Mouse (Mus musculus): ENCODE measurements around the gene Qpctl.
A peak's percentile ranks its signal among the peaks of the same experiment; 100 is the strongest.

Gene Qpctl

DNA sequence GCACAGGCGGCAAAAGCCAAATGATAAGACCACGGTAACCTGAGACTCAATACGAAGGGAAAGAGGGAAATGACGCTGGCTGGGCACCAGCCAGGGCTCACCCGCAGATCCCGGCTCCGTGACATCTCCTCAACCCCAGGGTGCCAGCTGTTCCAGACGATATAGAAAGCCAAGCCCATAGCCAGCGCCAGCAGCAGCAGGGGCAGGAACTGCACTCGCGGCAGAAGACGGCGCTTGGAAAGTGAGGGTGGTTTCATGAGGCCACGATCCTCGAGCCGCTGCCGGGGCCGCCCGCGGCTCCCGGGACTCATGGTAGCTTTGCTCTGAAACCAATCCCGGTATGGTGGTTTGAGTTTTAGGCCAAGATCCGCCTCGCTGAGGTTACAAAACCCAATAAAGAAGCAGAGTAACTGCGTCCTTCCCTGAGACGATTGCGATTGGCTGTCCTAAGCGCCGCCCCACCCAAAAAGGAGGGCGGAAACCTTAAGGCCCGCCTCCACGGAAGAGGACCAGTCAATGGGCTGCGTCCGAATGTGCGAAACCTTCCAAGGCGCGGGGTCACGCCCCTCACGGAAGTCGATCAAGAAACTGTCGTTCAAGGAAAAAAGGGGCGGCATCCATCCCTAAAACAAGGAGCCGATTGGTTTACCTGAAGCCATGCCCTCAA is at the start of gene Qpctl:
TSS of gene Qpctl (minus strand) at position 417 of the 667 bp plus-strand sequence.
- peak; percentile 96 for DNase-seq (ENCODE audit: low read depth, low spot score)

GRCm38 (mm10) chr7:19197985-19198384 is 48.9 kb upstream of the Qpctl start:
- no peak for DNase-seq (ENCODE audit: low read depth, low spot score)

DNA sequence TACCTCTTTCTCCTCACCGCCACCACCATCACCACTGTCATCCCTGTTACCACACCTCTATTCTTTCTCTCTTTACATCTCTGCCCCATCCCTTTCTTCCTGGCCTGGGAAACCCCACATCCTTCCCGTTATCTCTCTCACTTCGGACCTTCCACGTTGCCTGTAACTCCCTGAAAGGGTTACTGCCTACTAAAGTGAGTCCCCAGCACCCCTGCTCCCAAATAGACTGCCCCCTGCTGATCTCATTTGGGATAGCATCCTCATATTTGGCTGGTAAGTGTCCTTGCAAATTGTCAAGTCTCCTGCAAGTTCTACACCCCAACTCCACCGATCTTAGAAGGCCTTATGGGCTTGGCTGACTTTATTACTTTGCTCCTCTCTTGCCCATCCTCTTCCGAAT is 47.6 kb upstream of the Qpctl start:
- DNase-seq (ENCODE audit: low read depth, low spot score): no peak

DNA sequence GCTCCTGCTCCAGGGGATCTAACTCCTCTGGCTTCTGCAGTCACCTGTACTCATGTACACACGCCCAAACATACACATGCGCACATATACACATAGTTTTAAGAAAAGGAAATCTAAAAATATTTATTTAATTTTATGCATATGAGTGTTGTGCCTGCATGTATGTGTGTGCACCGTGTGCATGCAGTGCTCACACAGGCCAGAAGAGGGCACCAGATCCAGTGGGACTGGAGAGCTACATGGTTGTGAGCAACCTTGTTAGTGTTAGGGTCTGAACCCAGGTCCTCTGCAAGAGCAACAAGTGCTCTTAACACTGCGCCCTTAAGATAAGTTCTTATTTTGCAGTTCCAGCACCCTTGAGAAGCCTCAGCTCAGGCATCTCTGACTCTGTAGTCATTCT is 45.6 kb upstream of the Qpctl start:
- no peak for DNase-seq (ENCODE audit: low read depth, low spot score)

DNA sequence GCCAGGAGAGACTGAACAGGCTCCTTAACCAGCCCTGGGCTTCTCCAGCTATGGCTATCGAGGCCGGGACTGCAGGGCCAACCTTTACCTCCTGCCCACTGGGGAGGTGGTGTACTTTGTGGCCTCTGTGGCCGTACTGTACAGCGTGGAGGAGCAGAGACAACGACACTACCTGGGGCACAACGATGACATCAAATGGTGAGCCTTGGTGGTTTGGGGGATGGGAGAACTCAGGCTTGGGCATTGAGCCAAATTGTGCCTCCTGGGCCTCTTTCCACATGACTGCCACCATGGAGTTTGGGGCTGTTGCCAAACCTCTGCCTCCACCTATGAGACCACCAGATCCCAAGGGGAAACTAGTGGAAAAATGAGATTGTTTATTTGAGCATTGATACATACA is 35.7 kb upstream of the Qpctl start:
- no peak for DNase-seq (ENCODE audit: low read depth, low spot score)

- no peak for DNase-seq (ENCODE audit: low read depth, low spot score)
These were observed 35.2 kb upstream of the Qpctl start for GRCm38 (mm10) chr7:19184250-19184649.

DNA sequence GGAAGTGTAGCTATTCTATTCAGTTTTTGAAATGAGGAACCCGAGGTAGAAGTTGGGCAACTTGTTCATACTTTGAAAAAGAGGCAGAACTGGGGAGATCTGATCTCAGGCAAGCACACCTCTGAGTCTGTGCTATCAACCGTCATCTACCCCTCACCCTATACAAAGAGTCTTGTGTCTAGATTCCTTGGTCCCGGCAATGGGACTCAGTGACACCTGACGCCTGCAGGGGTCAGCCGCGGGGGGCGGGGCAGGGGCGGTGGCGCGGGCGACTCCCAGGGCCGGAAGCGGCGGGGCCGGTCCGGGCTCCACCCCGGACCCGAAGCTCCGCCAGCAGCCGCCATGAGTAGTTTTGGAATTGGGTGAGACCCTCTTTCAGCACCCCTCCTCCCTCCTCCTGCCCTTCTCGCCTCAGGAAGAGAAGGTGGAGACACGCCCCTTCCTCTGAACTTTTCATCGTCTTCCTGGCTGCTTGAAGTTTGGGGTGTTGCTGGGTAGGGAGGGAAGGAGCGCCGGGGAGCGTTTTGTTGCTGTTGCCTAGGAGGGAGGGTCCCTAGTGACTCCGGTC is 31.9 kb upstream of the Qpctl start:
- DNase-seq (ENCODE audit: low read depth, low spot score): no peak

DNA sequence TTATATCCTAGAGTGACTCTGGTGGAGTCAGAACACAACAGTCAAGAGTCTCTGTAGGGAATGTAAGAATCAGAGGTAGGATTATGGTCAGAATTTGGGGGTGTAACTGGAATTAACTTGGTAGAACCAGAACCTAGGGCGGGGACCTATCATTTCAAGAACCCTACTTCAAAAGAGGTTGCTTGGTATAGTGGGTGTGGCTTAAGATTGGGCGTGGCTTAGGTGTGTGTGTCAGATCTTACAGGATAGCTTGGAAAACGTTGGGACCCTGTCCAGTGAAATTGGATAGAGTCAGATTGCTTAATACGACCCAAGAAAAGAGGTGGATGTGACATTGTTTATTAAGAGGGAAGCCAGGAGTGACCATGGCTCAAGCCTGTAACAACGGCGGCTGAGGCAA is 30.8 kb upstream of the Qpctl start:
- DNase-seq (ENCODE audit: low read depth, low spot score): no peak

GRCm38 (mm10) chr7:19179173-19179572 is 30.1 kb upstream of the Qpctl start:
- DNase-seq (ENCODE audit: low read depth, low spot score): peak; percentile 57

DNA sequence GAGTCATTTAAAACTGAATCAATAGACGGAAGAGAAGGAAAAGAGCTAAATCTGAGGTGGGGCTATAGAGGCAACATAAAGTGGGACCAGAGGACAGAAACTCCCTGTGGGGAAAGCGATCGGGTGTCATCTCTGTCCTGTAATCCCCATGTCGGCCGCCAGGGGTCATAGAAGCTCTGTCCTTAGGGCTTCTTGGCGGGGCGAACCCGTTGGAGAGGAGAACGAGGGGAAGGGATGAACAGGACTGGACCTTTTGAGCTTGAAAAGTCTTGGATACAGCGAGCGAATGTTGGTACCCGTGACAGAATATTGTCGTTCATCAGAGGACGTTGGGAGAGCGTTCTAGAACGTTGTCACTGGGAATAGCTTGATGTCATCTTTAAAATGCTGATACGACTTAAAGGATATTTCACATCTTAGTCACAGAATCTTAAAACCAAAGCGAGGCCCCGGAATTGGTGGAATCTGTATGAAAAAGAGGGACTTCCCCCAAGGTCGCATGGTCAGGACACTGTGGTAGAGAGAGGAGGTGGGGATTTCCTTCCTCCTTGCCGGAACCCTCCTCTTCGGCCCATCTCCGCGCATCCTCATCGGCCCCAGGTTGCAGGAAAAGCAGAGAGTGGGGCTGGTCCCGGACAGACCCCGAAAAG is 29.5 kb upstream of the Qpctl start:
- peak; percentile 66 for DNase-seq (ENCODE audit: low read depth, low spot score)

DNA sequence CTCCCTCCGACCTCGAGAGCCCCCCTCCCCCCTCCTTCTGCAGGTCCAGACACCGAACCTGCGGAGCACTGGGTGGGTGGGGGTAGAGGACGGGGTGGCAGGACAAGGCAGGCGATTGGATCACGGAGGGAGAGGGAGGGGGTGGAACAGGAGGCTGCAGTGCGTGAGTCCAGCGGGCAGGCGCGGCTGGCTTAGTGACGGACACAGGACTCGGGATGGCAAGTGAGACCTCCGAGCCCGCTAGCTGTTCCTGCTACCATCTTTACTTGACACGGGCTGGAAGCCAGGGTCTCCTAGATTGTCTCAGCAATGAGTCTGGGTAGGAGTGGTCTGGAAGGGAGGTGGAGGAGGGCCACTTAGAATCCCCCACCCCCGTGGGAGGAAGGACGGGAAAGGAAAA is 28.9 kb upstream of the Qpctl start:
- DNase-seq (ENCODE audit: low read depth, low spot score): no peak

- no peak for DNase-seq (ENCODE audit: low read depth, low spot score)
These were observed 28.1 kb upstream of the Qpctl start for GRCm38 (mm10) chr7:19177216-19177615.

DNA sequence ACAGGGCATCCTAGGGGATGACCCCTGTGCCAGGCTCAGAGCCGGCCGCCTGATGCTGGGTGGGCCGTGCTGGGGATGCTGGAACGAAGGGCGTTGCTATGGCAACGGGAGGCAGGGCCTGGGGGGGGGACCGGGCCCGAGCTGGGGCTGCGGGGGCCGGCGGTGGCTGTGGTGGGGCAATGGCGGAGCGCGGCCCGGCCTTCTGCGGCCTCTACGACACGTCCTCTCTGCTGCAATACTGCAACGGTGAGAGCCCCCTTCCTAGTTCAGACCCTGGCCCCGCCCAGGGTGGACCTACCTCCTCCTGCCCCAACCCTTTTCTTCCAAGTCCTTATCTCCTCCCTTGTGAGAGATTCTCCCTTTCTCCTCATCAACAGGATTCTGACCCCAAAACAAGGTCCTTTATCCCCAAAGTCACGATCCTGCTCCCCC is 27.4 kb upstream of the Qpctl start:
- no peak for DNase-seq (ENCODE audit: low read depth, low spot score)

GRCm38 (mm10) chr7:19175708-19176515 is 26.8 kb upstream of the Qpctl start, which contains the start of gene Eml2:
Gene Eml2 (plus strand): TSS chr7:19176421.
- DNase-seq (ENCODE audit: low read depth, low spot score): peak; percentile 75

DNA sequence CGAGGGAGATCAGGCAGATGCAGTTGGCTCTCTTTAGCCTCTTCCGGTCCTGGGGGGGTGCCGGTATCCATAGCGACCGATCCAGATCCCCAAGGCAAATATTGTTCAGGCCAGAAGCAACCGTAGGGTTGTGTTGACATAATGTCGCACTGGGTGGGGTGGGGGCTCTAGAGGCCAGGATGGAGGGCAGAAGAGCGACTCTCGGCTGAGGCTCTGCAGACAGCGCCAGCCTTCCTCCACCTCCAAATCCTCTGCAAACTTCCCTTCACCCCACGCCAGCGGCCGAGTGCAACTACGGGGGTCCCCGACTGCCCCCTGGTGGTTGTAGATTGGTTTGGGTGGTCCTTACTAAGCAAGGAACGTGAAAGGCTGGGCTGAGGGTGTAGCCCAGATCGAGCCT is 23.8 kb upstream of the Qpctl start:
- peak; percentile 72 for DNase-seq (ENCODE audit: low read depth, low spot score)

DNA sequence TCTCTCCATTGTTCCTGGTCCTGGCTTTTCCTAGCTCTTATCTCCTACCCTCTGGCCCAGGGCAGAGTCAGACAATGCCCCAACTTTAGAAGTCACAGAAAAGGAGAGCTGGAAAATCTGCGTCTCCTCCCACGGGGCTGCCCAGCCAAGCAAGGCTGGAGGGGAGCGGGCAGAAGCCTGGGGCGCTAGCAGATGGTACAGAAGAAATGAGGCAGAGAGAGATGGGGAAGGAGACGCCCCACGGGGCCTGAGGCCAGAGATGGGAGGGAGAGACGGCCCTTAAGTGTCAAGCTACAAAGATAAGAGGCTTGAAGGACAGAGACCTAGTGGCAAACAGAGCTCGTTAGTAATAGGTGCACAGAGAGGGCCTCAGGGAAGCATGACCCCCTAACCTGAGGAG is 22.7 kb upstream of the Qpctl start:
- no peak for DNase-seq (ENCODE audit: low read depth, low spot score)

- no peak for DNase-seq (ENCODE audit: low read depth, low spot score)
These were observed 21.1 kb upstream of the Qpctl start for GRCm38 (mm10) chr7:19170142-19170541.

DNA sequence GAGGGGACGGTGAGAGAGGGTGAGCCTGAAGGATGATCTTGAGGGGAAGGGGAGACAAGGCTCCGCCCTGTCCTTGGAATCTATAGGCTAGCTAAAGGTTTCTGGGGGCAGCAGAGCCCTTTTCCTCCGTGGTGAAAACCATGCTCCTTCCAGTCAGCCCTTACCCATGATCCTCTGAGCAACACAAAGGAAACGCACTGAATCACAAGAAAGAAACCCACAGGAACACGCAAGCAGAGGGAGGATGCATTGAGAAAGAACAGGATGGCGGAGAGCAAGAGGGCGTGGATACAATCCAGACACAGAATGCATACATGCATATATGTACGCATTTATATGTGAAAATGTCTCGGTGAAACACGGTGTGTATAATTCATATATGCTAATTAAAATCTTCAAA is 20.4 kb upstream of the Qpctl start:
- DNase-seq (ENCODE audit: low read depth, low spot score): no peak

DNA sequence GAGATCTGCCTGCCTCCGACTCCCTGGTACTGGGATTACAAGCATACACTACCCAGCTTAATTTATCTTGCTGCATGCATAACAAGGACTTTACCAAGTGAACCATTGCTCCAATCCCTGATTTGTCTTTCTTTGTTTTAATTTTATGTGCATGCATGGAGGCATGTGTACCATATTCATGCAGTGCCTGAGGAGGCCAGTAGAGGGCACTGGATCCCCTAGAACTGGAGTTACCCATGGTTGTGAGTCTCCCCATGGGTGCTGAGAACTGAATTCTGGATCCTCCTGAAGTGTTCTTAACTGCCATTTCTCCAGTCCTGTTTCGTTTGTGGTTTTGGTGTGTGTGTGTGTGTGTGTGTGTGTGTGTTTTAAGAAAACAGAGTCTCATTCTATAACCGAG is 17.9 kb upstream of the Qpctl start:
- DNase-seq (ENCODE audit: low read depth, low spot score): no peak

DNA sequence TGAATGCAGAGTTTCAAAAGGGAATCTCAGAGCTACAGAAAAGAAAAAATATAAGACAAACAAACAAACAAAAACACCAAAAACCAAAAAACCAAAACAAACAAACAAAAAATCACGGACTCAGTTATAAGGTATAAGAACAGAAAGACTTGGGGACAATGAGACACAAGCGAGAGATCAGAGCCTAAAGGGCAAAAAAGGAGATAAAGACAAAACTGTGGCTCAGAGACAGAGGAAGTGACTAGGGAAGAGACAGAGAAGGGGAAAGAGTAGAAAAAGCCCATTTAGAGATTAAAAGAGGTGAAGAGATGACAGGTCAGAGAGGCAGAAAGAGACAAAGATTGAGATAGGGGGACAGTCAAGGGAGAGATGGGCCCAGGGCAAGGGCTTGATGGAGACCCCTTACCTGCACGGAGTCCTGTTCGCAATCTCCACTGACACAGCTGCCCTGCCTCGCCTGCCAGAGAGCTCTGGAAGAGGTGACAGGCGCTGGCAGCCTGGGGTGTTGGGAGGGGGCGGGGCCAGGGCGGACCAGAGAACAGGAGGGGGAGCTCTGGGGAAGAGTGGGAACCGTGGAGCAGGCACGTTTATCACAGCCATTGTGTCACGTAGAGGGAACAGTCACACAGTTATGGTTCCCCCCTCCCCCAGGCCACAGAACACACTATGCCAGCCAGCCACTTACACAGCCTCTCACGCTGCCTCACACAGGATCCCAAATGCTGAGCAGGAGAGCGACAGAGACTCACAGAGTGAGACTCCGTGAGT is 16.7 kb upstream of the Qpctl start, which contains the start of gene Gipr:
TSS of gene Gipr (minus strand) at position 472 of the 768 bp plus-strand sequence.
- DNase-seq (ENCODE audit: low read depth, low spot score): no peak

DNA sequence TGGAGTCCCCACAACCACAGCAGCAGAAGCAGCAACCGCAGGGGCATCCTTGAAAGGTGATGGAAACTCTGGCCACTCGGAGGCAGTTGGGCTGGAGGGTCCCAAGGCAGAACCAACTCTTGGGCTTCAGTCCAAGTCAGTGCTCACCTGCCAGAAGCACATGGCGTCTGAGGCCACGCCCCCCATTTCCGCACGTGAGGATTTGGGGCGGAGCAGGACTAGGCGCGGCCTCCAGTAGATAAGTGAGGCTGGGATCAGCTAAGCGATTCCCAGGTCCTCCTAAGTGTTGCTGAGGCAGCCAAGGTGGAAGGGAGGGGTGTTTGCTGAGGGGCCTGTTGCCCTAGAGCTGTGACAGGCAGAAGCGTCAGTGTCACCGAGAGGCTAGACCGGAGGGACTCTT is 15.9 kb upstream of the Qpctl start:
- DNase-seq (ENCODE audit: low read depth, low spot score): no peak
